Mouse (Mus musculus) myocyte (in vitro differentiated cells): ENCODE measurements around the gene Cab39l.

Experiments used
- MAX ChIP-seq: IDR thresholded peaks from one replicate; pipeline ENCODE4 v1.6.1; 2011; ENCODE audit warnings: low read depth, mild to moderate bottlenecking, control low read depth
- MYOD1 ChIP-seq, 3 experiments: IDR thresholded peaks; one replicate each; pipeline ENCODE4 v1.6.1; 2011; ENCODE audit warnings: control low read depth in 2 of 3, low read depth in 2 of 3, mild to moderate bottlenecking in 2 of 3, moderate library complexity in 1 of 3; ENCODE audit not compliant: insufficient read length in 2 of 3, control insufficient read depth in 1 of 3
- MYOG ChIP-seq, 3 experiments: IDR thresholded peaks; one replicate each; pipeline ENCODE4 v1.6.1; 2011; ENCODE audit warnings: control low read depth in 2 of 3, low read depth in 2 of 3, mild to moderate bottlenecking in 2 of 3; ENCODE audit not compliant: insufficient read length in 2 of 3, control insufficient read depth in 1 of 3, insufficient read depth in 1 of 3
- POLR2A ChIP-seq: IDR thresholded peaks from one replicate; pipeline ENCODE4 v1.6.1; 2011; ENCODE audit warnings: low read depth, mild to moderate bottlenecking, control low read depth, moderate library complexity; ENCODE audit not compliant: insufficient read length
- POLR2AphosphoS2 ChIP-seq: IDR thresholded peaks from one replicate; pipeline ENCODE4 v1.6.1; 2011; ENCODE audit warnings: low read depth, control low read depth; ENCODE audit not compliant: insufficient read length
- TCF12 ChIP-seq: IDR thresholded peaks from one replicate; pipeline ENCODE4 v1.6.1; 2011; ENCODE audit warnings: mild to moderate bottlenecking, control low read depth; ENCODE audit not compliant: poor library complexity, insufficient read depth, severe bottlenecking
- USF1 ChIP-seq: IDR thresholded peaks from one replicate; pipeline ENCODE4 v1.6.1; 2011; ENCODE audit warnings: low read depth, mild to moderate bottlenecking, control low read depth, moderate library complexity

DNA sequence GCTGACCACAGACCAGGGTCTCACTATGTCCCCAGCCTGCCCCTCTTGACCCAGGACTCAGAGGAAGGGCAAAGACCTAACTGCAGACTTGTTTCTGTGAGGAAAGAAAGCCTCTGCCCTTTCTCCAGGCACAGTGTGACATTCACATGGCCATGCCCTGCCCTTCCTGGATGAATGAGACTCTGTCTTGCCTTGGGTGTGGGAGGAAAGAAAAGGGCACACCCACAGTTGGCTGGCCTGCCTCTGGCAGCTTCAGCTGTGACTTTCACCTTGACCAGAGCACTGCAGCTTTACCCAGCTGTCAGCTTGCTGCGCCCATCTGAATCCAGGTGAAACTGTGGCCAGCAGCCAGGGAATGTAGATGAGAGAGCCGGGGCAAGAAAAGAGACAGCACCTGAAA, 110.1 kb downstream of the Cab39l start:
- no peak for TF ChIP-seq POLR2AphosphoS2
- TF ChIP-seq TCF12, result no peak
- no peak for TF ChIP-seq USF1
- no peak for TF ChIP-seq MAX
- no peak for TF ChIP-seq POLR2A
- TF ChIP-seq MYOD1 (IDR thresholded peaks at IDR 0.05; ENCODE audit: control insufficient read depth in 1 of 3, insufficient read length in 2 of 3, low read depth in 2 of 3), result peak in 1 of 3 experiments; percentile 55
- TF ChIP-seq MYOG (IDR thresholded peaks at IDR 0.05; ENCODE audit: control insufficient read depth in 1 of 3, insufficient read depth in 1 of 3, insufficient read length in 2 of 3, low read depth in 2 of 3), result peak in 2 of 3 experiments; percentile 2 to 34
